Mouse (Mus musculus) liver, embryonic 14.5 days (tissue): Measurements from ENCODE around the gene Gm3642. TPM values are rescaled to one million over a fixed set of nuclear protein-coding genes. Genes with fewer than 3 reads are reported as not detected.
"Not testable (repeated sequence)": the region's sequence is repeated elsewhere in the genome, so short reads cannot be mapped to it uniquely, and the experiment has no call there.

Source experiments
- ATAC-seq: fragments of 200-750 bp; cut with Nextera tagmentation; 2 replicates; pipeline ENCODE4 v1.8.0; 2017; ENCODE audit warnings: moderate number of reproducible peaks, mild to moderate bottlenecking, moderate library complexity; ENCODE audit not compliant: insufficient read depth
- DNase-seq, 3 experiments: peaks; one replicate each; pipeline ENCODE4 v3.0.0-alpha.2; 2012 to 2013; ENCODE audit warnings: low read depth in 3 of 3, low spot score in 3 of 3
- H3K27ac ChIP-seq: fragments of 300-500 bp; sonication (generic); 2 replicates; pipeline ENCODE4 v1.5.1; 2014; ENCODE audit warnings: moderate library complexity, mild to moderate bottlenecking, control low read depth, inconsistent platforms
- H3K27me3 ChIP-seq: fragments of 300-500 bp; sonication (generic); 2 replicates; pipeline ENCODE4 v1.6.1; 2014; ENCODE audit warnings: mild to moderate bottlenecking, low read length, moderate library complexity; ENCODE audit not compliant: control insufficient read depth, insufficient read depth
- H3K36me3 ChIP-seq: fragments of 300-500 bp; sonication (generic); replicated peaks from 2 replicates; pipeline ENCODE4 v1.6.1; 2014; ENCODE audit warnings: low read depth; ENCODE audit not compliant: control insufficient read depth, insufficient read depth
- H3K4me1 ChIP-seq, 2 experiments: fragments of 200-500 bp in 1 of 2; fragments of 300-500 bp in 1 of 2; sonication (generic) in 1 of 2; replicated peaks; 2 replicates each; pipeline ENCODE4 v1.6.1; 2012 to 2014; ENCODE audit warnings: antibody characterized with exemption in 1 of 2, inconsistent platforms in 1 of 2, low read length in 1 of 2; ENCODE audit not compliant: control insufficient read depth in 2 of 2, insufficient read depth in 2 of 2
- H3K4me2 ChIP-seq: fragments of 300-500 bp; sonication (generic); 2 replicates; pipeline ENCODE4 v1.6.1; 2014; ENCODE audit warnings: low read depth, mild to moderate bottlenecking, control low read depth, moderate library complexity
- H3K4me3 ChIP-seq, 2 experiments: fragments of 200-500 bp in 1 of 2; fragments of 300-500 bp in 1 of 2; sonication (generic) in 1 of 2; 2 replicates each; pipeline ENCODE4 v1.5.1; 2012 to 2014; ENCODE audit warnings: low read depth in 2 of 2, low read length in 2 of 2, mild to moderate bottlenecking in 2 of 2, control low read depth in 1 of 2, inconsistent platforms in 1 of 2, moderate library complexity in 1 of 2; ENCODE audit not compliant: insufficient read depth in 1 of 2
- H3K9ac ChIP-seq: fragments of 300-500 bp; sonication (generic); replicated peaks from 2 replicates; pipeline ENCODE4 v1.6.1; 2014; ENCODE audit warnings: mild to moderate bottlenecking, control low read depth, moderate library complexity
- H3K9me3 ChIP-seq: fragments of 300-500 bp; sonication (generic); 2 replicates; pipeline ENCODE4 v1.6.1; 2016; ENCODE audit warnings: low read length, mixed read lengths; ENCODE audit not compliant: control insufficient read depth
- WGBS: fragments of 180-500 bp; shearing (Covaris S2); extraction: QIAGEN DNeasy Blood & Tissue Kit; methylation state at CpG from one replicate; pipeline ENCODE4 v1.1.7; 2014; ENCODE audit not compliant: insufficient replicate concordance; 5-methylcytosine and 5-hydroxymethylcytosine counted together
- polyA plus RNA-seq, 2 experiments: library from polyadenylated mRNA; depleted of rRNA in 1 of 2; stranded (reverse) in 1 of 2; unstranded in 1 of 2; fragments of >200 nt; fragmentation: Nextera tagmentation in 1 of 2; extraction: Ambion mirVana in 1 of 2; gene quantifications; 2 replicates each; pipeline versions ENCODE4 v1.2.1 to v1.2.3; 2012 to 2014

Gene Gm3642
- not detected in 2 replicates for polyA plus RNA-seq (2012; rRNA removed)
- not detected in 2 replicates for polyA plus RNA-seq (2014; fragmentation: Nextera tagmentation; extraction: Ambion mirVana)

GRCm38 (mm10) chr14:6840211-6840610, at the start of gene Gm3642:
Gm3642 (minus strand) TSS chr14:6840311.
- no CpG with 5 or more reads among the region's 3 CpGs for WGBS
- not testable (repeated sequence) for DNase-seq, H3K4me2 ChIP-seq, ATAC-seq, H3K36me3 ChIP-seq, H3K4me3 ChIP-seq, H3K9me3 ChIP-seq, H3K4me1 ChIP-seq, H3K27ac ChIP-seq, H3K27me3 ChIP-seq, H3K9ac ChIP-seq

DNA sequence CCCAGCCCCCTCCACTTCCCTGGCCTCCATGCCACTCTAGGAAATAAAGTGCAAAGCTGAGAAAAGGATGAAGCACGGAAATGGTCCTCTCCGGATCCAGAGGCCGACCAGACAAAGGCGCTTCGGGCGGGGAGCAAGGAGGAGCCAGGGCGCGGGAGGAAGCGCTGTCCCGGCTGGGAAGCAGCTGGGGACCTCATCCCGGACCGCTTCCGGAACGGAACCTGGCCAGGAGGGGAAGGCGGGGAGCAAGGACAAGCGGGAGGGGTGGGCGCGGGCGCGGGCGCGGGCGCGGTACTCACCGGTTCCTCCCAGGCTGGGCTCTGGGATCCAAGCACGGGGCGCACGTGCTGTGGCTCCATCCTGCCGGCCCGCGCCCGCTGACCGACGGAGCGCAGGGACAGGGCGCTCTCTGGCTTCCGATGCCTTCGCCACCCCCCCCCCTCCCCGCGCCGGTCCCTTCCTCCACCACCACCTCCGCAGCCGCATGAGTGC, 49.5 kb upstream of the Gm3642 start, which contains the start of gene Gm3667:
Gene Gm3667, minus strand, starts transcription at position 442 of the 492 bp plus-strand sequence.
- not testable (repeated sequence) for H3K9ac ChIP-seq, DNase-seq, H3K27ac ChIP-seq, H3K4me3 ChIP-seq, H3K36me3 ChIP-seq, H3K4me2 ChIP-seq, H3K27me3 ChIP-seq, ATAC-seq, H3K9me3 ChIP-seq, H3K4me1 ChIP-seq
- 2% methylated on average over 6 of the region's 43 CpGs for WGBS

- not testable (repeated sequence) for H3K4me1 ChIP-seq, H3K9me3 ChIP-seq, H3K4me2 ChIP-seq, H3K36me3 ChIP-seq, H3K27me3 ChIP-seq, H3K27ac ChIP-seq, ATAC-seq, H3K9ac ChIP-seq, H3K4me3 ChIP-seq, DNase-seq
- 16% methylated on average over 4 of the region's 5 CpGs for WGBS
Measured at GRCm38 (mm10) chr14:6888811-6889210, 48.7 kb upstream of the Gm3642 start.

GRCm38 (mm10) chr14:6823297-6823696, 16.8 kb downstream of the Gm3642 start:
- H3K4me2 ChIP-seq, H3K9me3 ChIP-seq, H3K27ac ChIP-seq, ATAC-seq, H3K36me3 ChIP-seq, H3K4me1 ChIP-seq, H3K27me3 ChIP-seq, H3K4me3 ChIP-seq, DNase-seq, H3K9ac ChIP-seq: not testable (repeated sequence)
- WGBS: 70% methylated on average over 3 of the region's 3 CpGs

Other genes with a start within 250 kb of the Gm3642 start
- not detected in 2 replicates for gene Gm3629, start 249.7 kb downstream of the Gm3642 start, polyA plus RNA-seq (2012; rRNA removed)
- gene Gm3629, start 249.7 kb downstream of the Gm3642 start, polyA plus RNA-seq (2014; fragmentation: Nextera tagmentation; extraction: Ambion mirVana): not detected in 2 replicates
- gene Gm3460, start 217.9 kb downstream of the Gm3642 start, polyA plus RNA-seq (2012; rRNA removed): not detected in 2 replicates
- gene Gm3460, start 217.9 kb downstream of the Gm3642 start, polyA plus RNA-seq (2014; fragmentation: Nextera tagmentation; extraction: Ambion mirVana): not detected in 2 replicates
- gene Gm10251, start 156.1 kb downstream of the Gm3642 start, polyA plus RNA-seq (2012; rRNA removed): not detected in 2 replicates
- not detected in 2 replicates for gene Gm10251, start 156.1 kb downstream of the Gm3642 start, polyA plus RNA-seq (2014; fragmentation: Nextera tagmentation; extraction: Ambion mirVana)
- not detected in 2 replicates for gene Gm8050, start 120.1 kb downstream of the Gm3642 start, polyA plus RNA-seq (2012; rRNA removed)
- not detected in 2 replicates for gene Gm8050, start 120.1 kb downstream of the Gm3642 start, polyA plus RNA-seq (2014; fragmentation: Nextera tagmentation; extraction: Ambion mirVana)
- gene Gm3636, start 98.0 kb downstream of the Gm3642 start, polyA plus RNA-seq (2012; rRNA removed): 0.21 and 0.35 TPM in 2 replicates
- gene Gm3636, start 98.0 kb downstream of the Gm3642 start, polyA plus RNA-seq (2014; fragmentation: Nextera tagmentation; extraction: Ambion mirVana): 0.25 TPM in 1 of 2 replicates, not detected in the other
- not detected in 2 replicates for gene Gm8362, start 65.9 kb downstream of the Gm3642 start, polyA plus RNA-seq (2012; rRNA removed)
- gene Gm8362, start 65.9 kb downstream of the Gm3642 start, polyA plus RNA-seq (2014; fragmentation: Nextera tagmentation; extraction: Ambion mirVana): not detected in 2 replicates
- gene Gm3667, start 49.7 kb upstream of the Gm3642 start, polyA plus RNA-seq (2012; rRNA removed): 0.02 TPM in 2 replicates
- not detected in 2 replicates for gene Gm3667, start 49.7 kb upstream of the Gm3642 start, polyA plus RNA-seq (2014; fragmentation: Nextera tagmentation; extraction: Ambion mirVana)
- not detected in 2 replicates for gene Gm6356, start 133.5 kb upstream of the Gm3642 start, polyA plus RNA-seq (2012; rRNA removed)
- gene Gm6356, start 133.5 kb upstream of the Gm3642 start, polyA plus RNA-seq (2014; fragmentation: Nextera tagmentation; extraction: Ambion mirVana): not detected in 2 replicates
- 0.03 TPM in 1 of 2 replicates, not detected in the other for gene Gm10406, start 187.1 kb upstream of the Gm3642 start, polyA plus RNA-seq (2012; rRNA removed)
- gene Gm10406, start 187.1 kb upstream of the Gm3642 start, polyA plus RNA-seq (2014; fragmentation: Nextera tagmentation; extraction: Ambion mirVana): not detected in 2 replicates
- not detected in 2 replicates for gene Gm3685, start 204.7 kb upstream of the Gm3642 start, polyA plus RNA-seq (2012; rRNA removed)
- not detected in 2 replicates for gene Gm3685, start 204.7 kb upstream of the Gm3642 start, polyA plus RNA-seq (2014; fragmentation: Nextera tagmentation; extraction: Ambion mirVana)